9 mouse cellular contexts compared by ENCODE assay signal in genomic region chr3:93522611-93523010, GRCm38 (mm10). TPM values are rescaled to one million over a fixed set of nuclear protein-coding genes. Genes with fewer than 3 reads are reported as not detected.
DNase-seq lines count a peak whose midpoint lies in the region; ATAC-seq and TF ChIP-seq lines count a peak whose summit lies in the region.
"Had no signal": no experiment of that assay in that cellular context is flagged by ENCODE, and none has a peak within 500 bp of the region (broad histone marks: within the 10 kb centered on the region; RNA-seq: fewer than 3 reads in every experiment).

No protein-coding gene starts in this region.

- TF ChIP-seq RAD21 in MEL (IDR thresholded peaks at IDR 0.05; ENCODE audit: low read depth, low read length) = peak; percentile 48

- H3K79me2 ChIP-seq in MEL (ENCODE audit: control insufficient read depth, insufficient read depth, low read length, poor library complexity) = no peaks in the 10 kb centered on the region
- no peaks in the 10 kb centered on the region for H3K79me2 ChIP-seq in heart, adult 2 months (replicated peaks; ENCODE audit: control insufficient read depth, insufficient read depth, low read length)

- H3K27ac ChIP-seq in MEL (ENCODE audit: control insufficient read depth, low read depth, low read length) = no peak overlapping the region
- no peak overlapping the region for H3K27ac ChIP-seq in heart, adult 2 months
- no peak overlapping the region for H3K27ac ChIP-seq in lung, embryonic 14.5 days (ENCODE audit: low read depth)
- H3K27ac ChIP-seq: hindbrain, embryonic 15.5 days had no signal

- no peak overlapping the region for H3K9ac ChIP-seq in MEL (ENCODE audit: control insufficient read depth, low read depth, low read length, poor library complexity, severe bottlenecking)
- no peak overlapping the region for H3K9ac ChIP-seq in heart, adult 2 months (ENCODE audit: low read depth, low read length)
- no peak overlapping the region for H3K9ac ChIP-seq in lung, embryonic 14.5 days
- H3K9ac ChIP-seq: hindbrain, embryonic 15.5 days had no signal

- no peaks in the 10 kb centered on the region for H3K36me3 ChIP-seq in MEL (ENCODE audit: control insufficient read depth in 1 of 2, insufficient read depth in 2 of 2, low read length in 2 of 2)
- peaks cover 6% of the 10 kb centered on the region; the same call in 1 of the 2 replicates for H3K36me3 ChIP-seq in heart, adult 2 months (ENCODE audit: control insufficient read depth, insufficient read depth, low read length)
- peaks cover 10% of the 10 kb centered on the region; the same call in 1 of the 2 replicates for H3K36me3 ChIP-seq in lung, embryonic 14.5 days (ENCODE audit: insufficient read depth)
- H3K36me3 ChIP-seq: hindbrain, embryonic 15.5 days had no signal

- H3K4me2 ChIP-seq in lung, embryonic 14.5 days = peak overlapping the region; percentile 29; the same call in 1 of the 2 replicates
- H3K4me2 ChIP-seq: hindbrain, embryonic 15.5 days had no signal

- H3K27me3 ChIP-seq in MEL (ENCODE audit: control insufficient read depth in 1 of 2, insufficient read depth in 2 of 2, low read length in 2 of 2) = no peaks in the 10 kb centered on the region
- H3K27me3 ChIP-seq in heart, adult 2 months (ENCODE audit: control insufficient read depth, insufficient read depth, low read length) = no peaks in the 10 kb centered on the region
- no peaks in the 10 kb centered on the region for H3K27me3 ChIP-seq in lung, embryonic 14.5 days (ENCODE audit: insufficient read depth, low read length)
- H3K27me3 ChIP-seq: hindbrain, embryonic 15.5 days had no signal

- no peak for TF ChIP-seq EP300 in MEL (IDR thresholded peaks at IDR 0.05; ENCODE audit: low read depth in 1 of 2, low read length in 2 of 2)
- 0 out of 2 replicates have a peak, but pooled peaks have one; percentile 40 for TF ChIP-seq EP300 in heart, adult 2 months (IDR thresholded peaks at IDR 0.05; ENCODE audit: insufficient read depth, low read depth, low read length)

- no peak for ATAC-seq in lung, embryonic 14.5 days (ENCODE audit: insufficient read depth)
- no peak for ATAC-seq in inflammation-experienced regulatory T-cells, adult 6 months

- DNase-seq in 3T3-L1 (ENCODE audit: low read depth, low spot score) (peak; percentile 97), MEL (ENCODE audit: low read depth, low spot score) (peak; percentile 36)
- DNase-seq in embryo, embryonic 10.5 days (ENCODE audit: low spot score) = peak; percentile 80
- peak; percentile 74 to 80 for DNase-seq in heart, adult 2 months
- peak; percentile 70 to 83 for DNase-seq in kidney, postnatal 36 days
- DNase-seq in lung, embryonic 14.5 days = peak; percentile 88
- peak; percentile 50 for DNase-seq in skeletal muscle tissue, adult 2 months (ENCODE audit: low read depth, low spot score)

- WGBS in heart, adult 2 months = 25% methylated on average over 7 of the region's 7 CpGs
- 34% methylated on average over 7 of the region's 7 CpGs for WGBS in lung, embryonic 14.5 days

- TF ChIP-seq CTCF in MEL (IDR thresholded peaks at IDR 0.05 in 2 of 3, conservative IDR thresholded peaks at IDR 0.05 in 1 of 3; ENCODE audit: control insufficient read depth in 1 of 3, insufficient read depth in 1 of 3, low read depth in 2 of 3, low read length in 3 of 3, poor library complexity in 1 of 3, severe bottlenecking in 1 of 3) = peak; percentile 77 to 87 (median 81)
- TF ChIP-seq CTCF in heart, adult 2 months (IDR thresholded peaks at IDR 0.05) = peak; percentile 99
- peak; percentile 79 for TF ChIP-seq CTCF in lung, embryonic 14.5 days (IDR thresholded peaks at IDR 0.05; ENCODE audit: low read depth)

- no peak overlapping the region for H3K4me3 ChIP-seq in MEL (ENCODE audit: control insufficient read depth in 1 of 2, insufficient read depth in 1 of 2, low read depth in 2 of 2, low read length in 2 of 2)
- peak overlapping the region; percentile 35 for H3K4me3 ChIP-seq in heart, adult 2 months
- no peak overlapping the region for H3K4me3 ChIP-seq in lung, embryonic 14.5 days (ENCODE audit: low read depth, low read length)
- H3K4me3 ChIP-seq: hindbrain, embryonic 15.5 days had no signal

- no peaks in the 10 kb centered on the region for H3K4me1 ChIP-seq in MEL (ENCODE audit: control insufficient read depth in 1 of 2, insufficient read depth in 2 of 2, low read length in 2 of 2)
- peaks cover 7% of the 10 kb centered on the region for H3K4me1 ChIP-seq in heart, adult 2 months (ENCODE audit: control insufficient read depth, insufficient read depth, low read length)
- 0 out of 2 replicates have a peak, but pooled peaks cover 4% of the 10 kb centered on the region for H3K4me1 ChIP-seq in lung, embryonic 14.5 days (ENCODE audit: insufficient read depth)

- no peaks in the 10 kb centered on the region for H3K9me3 ChIP-seq in MEL (replicated peaks; ENCODE audit: insufficient read depth, low read length)
- no peaks in the 10 kb centered on the region for H3K9me3 ChIP-seq in lung, embryonic 14.5 days (ENCODE audit: low read depth, low read length)
- H3K9me3 ChIP-seq: hindbrain, embryonic 15.5 days had no signal

- intact Hi-C loops in heart, adult 2 months (cut with DNase I) = no loop called here

- no peak for TF ChIP-seq POLR2A in MEL (IDR thresholded peaks at IDR 0.05; ENCODE audit: control insufficient read depth in 1 of 2, insufficient read depth in 1 of 2, low read depth in 1 of 2, low read length in 2 of 2, poor library complexity in 1 of 2)
- TF ChIP-seq POLR2A in heart, adult 2 months (IDR thresholded peaks at IDR 0.05; ENCODE audit: insufficient read depth, low read depth, low read length) = no peak

TF ChIP-seq in MEL, 35 proteins besides CTCF, POLR2A, EP300 and RAD21:
- TF ChIP-seq MAX (IDR thresholded peaks at IDR 0.05; ENCODE audit: low read length) (no peak), SMC3 (IDR thresholded peaks at IDR 0.05; ENCODE audit: low read depth, low read length) (peak; percentile 84), ZC3H11A (IDR thresholded peaks at IDR 0.05; ENCODE audit: low read depth, low read length) (peak; percentile 42; the same call in 1 of the 2 replicates)

RNA-seq across cellular contexts. Expression of gene S100a11, which starts 2.3 kb away (rescaled TPM):
- not detected in 2 replicates for total RNA-seq in MEL (2012; rRNA removed)
- polyA plus RNA-seq in MEL (2012; ENCODE audit: insufficient read depth in 1 of 2, insufficient read length in 2 of 2, low read depth in 1 of 2, low replicate concordance in 2 of 2, missing spikeins in 1 of 2) = under 1 TPM in 1 of 2 experiments, not detected in 1; 0.32 TPM
- total RNA-seq in heart, adult 2 months (2021) = 10 to 100 TPM; 72.5 to 73.7 TPM
- polyA plus RNA-seq in heart, adult 2 months (2012; rRNA removed) = 89.9 and 99.1 TPM in 2 replicates
- 861 and 982 TPM in 2 replicates for polyA plus RNA-seq in lung, embryonic 14.5 days (2014; fragmentation: Nextera tagmentation; extraction: Ambion mirVana)
- 1,000 to 10,000 TPM in 2 of 3 experiments, 100 to 1,000 TPM in 1; 738 to 2,389 (median 1,003) TPM for polyA plus RNA-seq in inflammation-experienced regulatory T-cells, adult 6 months (2017; shearing (Covaris generic))

RNA-seq across cellular contexts. Expression of gene S100a10, which starts 32.3 kb away (rescaled TPM):
- 81.1 and 108 TPM in 2 replicates for total RNA-seq in MEL (2012; rRNA removed)
- 10 to 100 TPM in 1 of 2 experiments, not detected in 1; 92.5 TPM for polyA plus RNA-seq in MEL (2012; ENCODE audit: insufficient read depth in 1 of 2, insufficient read length in 2 of 2, low read depth in 1 of 2, low replicate concordance in 2 of 2, missing spikeins in 1 of 2)
- total RNA-seq in heart, adult 2 months (2021) = 10 to 100 TPM; 70.5 to 93.9 TPM
- polyA plus RNA-seq in heart, adult 2 months (2012; rRNA removed) = 41.9 and 47.3 TPM in 2 replicates
- polyA plus RNA-seq in lung, embryonic 14.5 days (2014; fragmentation: Nextera tagmentation; extraction: Ambion mirVana) = 196 and 220 TPM in 2 replicates
- 1,000 to 10,000 TPM in 1 of 3 experiments, 100 to 1,000 TPM in 2; 678 to 1,984 (median 706) TPM for polyA plus RNA-seq in inflammation-experienced regulatory T-cells, adult 6 months (2017; shearing (Covaris generic))

RNA-seq across cellular contexts. Expression of gene Tchhl1, which starts 54.1 kb away (rescaled TPM):
- total RNA-seq in MEL (2012; rRNA removed) = not detected in 2 replicates
- not detected for polyA plus RNA-seq in MEL (2012; ENCODE audit: insufficient read depth in 1 of 2, insufficient read length in 2 of 2, low read depth in 1 of 2, low replicate concordance in 2 of 2, missing spikeins in 1 of 2)
- total RNA-seq in heart, adult 2 months (2021) = not detected
- polyA plus RNA-seq in heart, adult 2 months (2012; rRNA removed) = not detected in 2 replicates
- polyA plus RNA-seq in lung, embryonic 14.5 days (2014; fragmentation: Nextera tagmentation; extraction: Ambion mirVana) = not detected in 2 replicates
- not detected for polyA plus RNA-seq in inflammation-experienced regulatory T-cells, adult 6 months (2017; shearing (Covaris generic))

Comparison
In these comparisons a context has a peak if more than half of its experiments do, and no peak if none do; other contexts are left out.
1. DNase-seq: peak in every context shown above with its lines; median percentile 97 in 3T3-L1; 88 in lung, embryonic 14.5 days; 80 in embryo, embryonic 10.5 days; 77 in heart, adult 2 months; 76 in kidney, postnatal 36 days; 50 in skeletal muscle tissue, adult 2 months; 36 in MEL.
2. RNA of gene S100a11, which starts 2.3 kb away (polyA plus RNA-seq): 738 to 2,389 TPM in inflammation-experienced regulatory T-cells, adult 6 months, 861 to 982 TPM in lung, embryonic 14.5 days and 89.9 to 99.1 TPM in heart, adult 2 months; 0.32 TPM in MEL; every median in the first group is over 10 times any median in the second.
3. Peak in every context shown above with its lines, with median percentiles within 50 percentile points of each other: CTCF ChIP-seq.